Mouse (Mus musculus): Measurements from ENCODE around the gene Rbm25.

DNA sequence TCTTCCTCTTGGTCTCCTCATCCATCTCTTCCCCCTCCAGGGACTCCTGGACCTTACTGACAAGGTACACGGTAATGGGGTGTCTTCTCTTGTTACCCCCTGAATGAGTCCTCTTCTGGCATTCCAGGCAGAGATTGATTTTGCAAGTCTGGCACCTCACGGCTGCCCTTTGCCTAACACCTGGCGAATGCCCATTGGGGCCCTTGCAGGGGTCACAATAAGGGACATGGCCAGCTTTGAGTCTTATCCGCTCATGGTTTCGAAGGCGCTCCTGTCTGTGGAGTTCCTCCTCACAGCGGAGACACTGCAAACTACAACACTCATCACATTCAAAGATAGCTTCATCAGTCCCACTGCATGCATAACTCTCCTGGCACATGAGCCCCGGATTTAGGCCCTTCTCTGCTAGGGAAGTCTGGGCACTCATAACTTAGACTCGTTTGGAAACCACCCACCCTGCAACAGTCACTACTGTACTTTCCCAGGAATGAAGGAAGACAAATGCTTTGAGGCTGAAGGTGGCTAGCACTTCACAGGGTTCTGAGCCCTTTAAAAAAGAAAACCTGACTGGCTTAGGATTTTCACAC is 36.5 kb upstream of the Rbm25 start:
- TF ChIP-seq POLR2A (IDR thresholded peaks at IDR 0.05; ENCODE audit: insufficient read length, low read depth) (no peak), E2F4 (IDR thresholded peaks at IDR 0.05; ENCODE audit: insufficient read depth) (no peak), TCF12 (IDR thresholded peaks at IDR 0.05; ENCODE audit: insufficient read depth, poor library complexity, severe bottlenecking) (no peak), POLR2AphosphoS2 (IDR thresholded peaks at IDR 0.05; ENCODE audit: insufficient read length, low read depth) (no peak), MAX (IDR thresholded peaks at IDR 0.05; ENCODE audit: low read depth) (no peak), MYOG (IDR thresholded peaks at IDR 0.05; ENCODE audit: control insufficient read depth in 1 of 3, insufficient read depth in 1 of 3, insufficient read length in 2 of 3, low read depth in 2 of 3) (no peak), CEBPB (IDR thresholded peaks at IDR 0.05; ENCODE audit: insufficient read depth, poor library complexity, severe bottlenecking) (no peak), MYOD1 (IDR thresholded peaks at IDR 0.05; ENCODE audit: control insufficient read depth in 1 of 3, insufficient read length in 2 of 3, low read depth in 2 of 3) (no peak), USF1 (IDR thresholded peaks at IDR 0.05; ENCODE audit: low read depth) (no peak), TCF3 (IDR thresholded peaks at IDR 0.05; ENCODE audit: insufficient read length, low read depth) (no peak), SRF (IDR thresholded peaks at IDR 0.05; ENCODE audit: control insufficient read depth, insufficient read length, low read depth) (no peak), REST (IDR thresholded peaks at IDR 0.05; ENCODE audit: insufficient read depth, insufficient read length) (no peak)

Data from myocyte (in vitro differentiated cells).